Mouse (Mus musculus) G1E (cell line): ENCODE measurements around the gene Slc16a1. TPM values are rescaled to one million over a fixed set of nuclear protein-coding genes. Genes with fewer than 3 reads are reported as not detected.
A peak's percentile ranks its signal among the peaks of the same experiment; 100 is the strongest.

Source experiments
- ATAC-seq: 2 replicates; pipeline ENCODE4 v1.8.0; 2016; ENCODE audit warnings: mild to moderate bottlenecking; ENCODE audit not compliant: insufficient number of reproducible peaks, poor library complexity, low FRiP score, severe bottlenecking; ENCODE audit errors: extremely low read depth
- DNase-seq: peaks from one replicate; pipeline ENCODE4 v3.0.0; 2012; ENCODE audit warnings: low spot score
- H3K27me3 ChIP-seq: 2 replicates; pipeline ENCODE4 v1.6.1; 2012; ENCODE audit warnings: mild to moderate bottlenecking, low read length, inconsistent platforms; ENCODE audit not compliant: insufficient read depth
- H3K36me3 ChIP-seq: replicated peaks from 2 replicates; pipeline ENCODE3; 2012; ENCODE audit warnings: mild to moderate bottlenecking, inconsistent platforms
- H3K4me1 ChIP-seq: 2 replicates; pipeline ENCODE4 v1.6.1; 2012; ENCODE audit warnings: low read depth, low read length, inconsistent platforms, mixed read lengths; ENCODE audit not compliant: insufficient read depth
- H3K4me3 ChIP-seq: 2 replicates; pipeline ENCODE4 v1.5.1; 2012; ENCODE audit warnings: low read depth, mild to moderate bottlenecking, inconsistent platforms, low read length, moderate library complexity, mixed read lengths
- H3K9me3 ChIP-seq: replicated peaks from 2 replicates; pipeline ENCODE4 v1.6.1; 2012; ENCODE audit warnings: inconsistent platforms
- CTCF ChIP-seq: IDR thresholded peaks from 2 replicates; pipeline ENCODE4 v1.5.1; 2012; ENCODE audit warnings: low read depth, low read length, inconsistent platforms, mixed read lengths
- GATA1 ChIP-seq: IDR thresholded peaks from 2 replicates; pipeline ENCODE4 v1.6.1; 2012; ENCODE audit warnings: borderline replicate concordance, low read length, inconsistent platforms, mixed read lengths
- GATA2 ChIP-seq: IDR thresholded peaks from 2 replicates; pipeline ENCODE4 v1.6.1; 2012; ENCODE audit warnings: low read depth, low read length, inconsistent platforms, borderline replicate concordance
- POLR2AphosphoS5 ChIP-seq: IDR thresholded peaks from 2 replicates; pipeline ENCODE4 v1.6.1; 2012; ENCODE audit warnings: low read depth, low read length, inconsistent platforms; ENCODE audit not compliant: insufficient replicate concordance
- TAL1 ChIP-seq: conservative IDR thresholded peaks from 2 replicates; pipeline ENCODE4 v1.6.1; 2012; ENCODE audit warnings: low read depth, low read length, inconsistent platforms, mixed read lengths
- polyA plus RNA-seq: library from polyadenylated mRNA; stranded (reverse); fragments of >175 nt; gene quantifications from 2 replicates; pipeline ENCODE4 v1.2.3, GENCODE M21; 2012
- total RNA-seq, 2 experiments: library from RNA; stranded (forward) in 1 of 2; stranded (reverse) in 1 of 2; fragments of 200-1000 nt in 1 of 2; fragments of >200 nt in 1 of 2; fragmentation: Nextera tagmentation in 1 of 2; gene quantifications; 2 replicates each; pipeline ENCODE4 v1.2.3; 2014 to 2017

The Slc16a1 gene
- 32.1 and 75.1 TPM in 2 replicates for total RNA-seq (2014; fragmentation: Nextera tagmentation)
- total RNA-seq (2017), result 49.8 and 52.7 TPM in 2 replicates
- 62.5 and 76.5 TPM in 2 replicates for polyA plus RNA-seq

GRCm38 (mm10) chr3:104638403-104638779 lies at the start of gene Slc16a1:
Slc16a1 (plus strand) TSS chr3:104638668.
- H3K4me1 ChIP-seq, result peaks cover 43% of the 10 kb centered on the region

GRCm38 (mm10) chr3:104596451-104597134 lies 41.9 kb upstream of the Slc16a1 start:
- TF ChIP-seq CTCF, result no peak
- no peak for TF ChIP-seq POLR2AphosphoS5
- TF ChIP-seq GATA1, result no peak
- TF ChIP-seq TAL1, result no peak
- no peak for TF ChIP-seq GATA2
- DNase-seq, result no peak

More at GRCm38 (mm10) chr3:104638403-104638779, at the start of gene Slc16a1:
- H3K36me3 ChIP-seq, result peaks cover 6% of the 10 kb centered on the region
- no peaks in the 10 kb centered on the region for H3K27me3 ChIP-seq
- ATAC-seq (peak; percentile 80), DNase-seq (peak; percentile 97)
- no peaks in the 10 kb centered on the region for H3K9me3 ChIP-seq
- H3K4me3 ChIP-seq, result peak within 1 kb of the TSS; percentile 97
- TF ChIP-seq CTCF, result no peak
- no peak for TF ChIP-seq TAL1
- no peak for TF ChIP-seq POLR2AphosphoS5
- TF ChIP-seq GATA1, result no peak
- TF ChIP-seq GATA2, result no peak

GRCm38 (mm10) chr3:104597135-104597764 lies 41.2 kb upstream of the Slc16a1 start:
- Histone ChIP-seq H3K27me3 (peaks cover 34% of the 10 kb centered on the region), H3K36me3 (no peaks in the 10 kb centered on the region), H3K4me3 (no peak overlapping the region), H3K4me1 (no peaks in the 10 kb centered on the region), H3K9me3 (no peaks in the 10 kb centered on the region)
- TF ChIP-seq CTCF (no peak), GATA1 (no peak), POLR2AphosphoS5 (no peak), TAL1 (no peak), GATA2 (no peak)
- ATAC-seq (no peak), DNase-seq (no peak)

More at GRCm38 (mm10) chr3:104596451-104597134, 41.9 kb upstream of the Slc16a1 start:
- Histone ChIP-seq H3K9me3 (no peaks in the 10 kb centered on the region), H3K27me3 (peaks cover 34% of the 10 kb centered on the region), H3K4me3 (no peak overlapping the region), H3K36me3 (no peaks in the 10 kb centered on the region), H3K4me1 (no peaks in the 10 kb centered on the region)
- no peak for ATAC-seq

- DNase-seq (no peak), ATAC-seq (no peak)
- Histone ChIP-seq H3K36me3 (no peaks in the 10 kb centered on the region), H3K9me3 (no peaks in the 10 kb centered on the region), H3K4me3 (no peak overlapping the region), H3K4me1 (no peaks in the 10 kb centered on the region), H3K27me3 (peaks cover 38% of the 10 kb centered on the region)
- TF ChIP-seq GATA2 (no peak), POLR2AphosphoS5 (no peak), GATA1 (no peak), CTCF (no peak), TAL1 (no peak)
These were observed 38.9 kb upstream of the Slc16a1 start for GRCm38 (mm10) chr3:104599296-104600150.

GRCm38 (mm10) chr3:104600691-104601090 lies 37.8 kb upstream of the Slc16a1 start:
- no peak for ATAC-seq

GRCm38 (mm10) chr3:104601680-104602079 lies 36.8 kb upstream of the Slc16a1 start:
- Histone ChIP-seq H3K4me3 (no peak overlapping the region), H3K9me3 (no peaks in the 10 kb centered on the region), H3K4me1 (no peaks in the 10 kb centered on the region), H3K27me3 (peaks cover 31% of the 10 kb centered on the region), H3K36me3 (no peaks in the 10 kb centered on the region)
- ATAC-seq (no peak), DNase-seq (no peak)
- TF ChIP-seq POLR2AphosphoS5 (no peak), TAL1 (no peak), GATA2 (no peak), CTCF (no peak), GATA1 (no peak)

More at GRCm38 (mm10) chr3:104600691-104601090, 37.8 kb upstream of the Slc16a1 start:
- no peak for TF ChIP-seq CTCF
- TF ChIP-seq GATA2, result no peak
- TF ChIP-seq TAL1, result no peak
- no peak for TF ChIP-seq POLR2AphosphoS5
- TF ChIP-seq GATA1, result no peak
- Histone ChIP-seq H3K27me3 (peaks cover 36% of the 10 kb centered on the region), H3K36me3 (no peaks in the 10 kb centered on the region), H3K4me1 (no peaks in the 10 kb centered on the region), H3K4me3 (no peak overlapping the region), H3K9me3 (no peaks in the 10 kb centered on the region)
- no peak for DNase-seq
